Mouse (Mus musculus) embryonic fibroblast, embryonic 13.5 days (primary cell): ENCODE data around the gene Rapgef4. TPM values are rescaled to one million over a fixed set of nuclear protein-coding genes. Genes with fewer than 3 reads are reported as not detected.
"Not testable (repeated sequence)": the region's sequence is repeated elsewhere in the genome, so short reads cannot be mapped to it uniquely, and the experiment has no call there.

Experiments
- H3K27ac ChIP-seq: 2 replicates; pipeline ENCODE4 v1.5.1; 2012; ENCODE audit warnings: low read length, control low read depth, inconsistent platforms; ENCODE audit not compliant: insufficient read depth
- H3K4me1 ChIP-seq: 2 replicates; pipeline ENCODE4 v1.6.1; 2011; ENCODE audit warnings: low read length; ENCODE audit not compliant: control insufficient read depth, insufficient read depth
- H3K4me3 ChIP-seq: 2 replicates; pipeline ENCODE4 v1.5.1; 2011; ENCODE audit warnings: mild to moderate bottlenecking, control low read depth, low read length; ENCODE audit not compliant: insufficient read depth
- CTCF ChIP-seq: IDR thresholded peaks from 2 replicates; pipeline ENCODE4 v1.5.1; 2011; ENCODE audit warnings: mild to moderate bottlenecking, control low read depth, low read length, moderate library complexity, borderline replicate concordance; ENCODE audit not compliant: insufficient read depth
- POLR2A ChIP-seq: IDR thresholded peaks from 2 replicates; pipeline ENCODE4 v1.6.1; 2011; ENCODE audit warnings: low read depth, mild to moderate bottlenecking, control low read depth, low read length, moderate library complexity
- polyA plus RNA-seq: library from polyadenylated mRNA; stranded (reverse); fragments of >200 nt; gene quantifications from 2 replicates; pipeline ENCODE4 v1.2.4, GENCODE M21; 2011; ENCODE audit warnings: low read depth; ENCODE audit not compliant: missing spikeins, insufficient read length

Gene Rapgef4
- polyA plus RNA-seq, 1 experiment: not detected

GRCm38 (mm10) chr2:72129612-72130311 lies 148.7 kb downstream of the Rapgef4 start:
- H3K4me1 ChIP-seq: peaks cover 5% of the 10 kb centered on the region; the same call in 1 of the 2 replicates
- no peak overlapping the region for H3K4me3 ChIP-seq
- no peak for TF ChIP-seq POLR2A
- TF ChIP-seq CTCF: no peak

GRCm38 (mm10) chr2:72132222-72132621 lies 151.2 kb downstream of the Rapgef4 start:
- no peak overlapping the region for H3K27ac ChIP-seq
- no peaks in the 10 kb centered on the region; the same call in 1 of the 2 replicates for H3K4me1 ChIP-seq
- TF ChIP-seq CTCF (no peak), POLR2A (no peak)
- H3K4me3 ChIP-seq: no peak overlapping the region

More at GRCm38 (mm10) chr2:72129612-72130311, 148.7 kb downstream of the Rapgef4 start:
- H3K27ac ChIP-seq: no peak overlapping the region

- H3K27ac ChIP-seq: no peak overlapping the region
- TF ChIP-seq POLR2A: no peak
- no peak for TF ChIP-seq CTCF
- no peak overlapping the region for H3K4me3 ChIP-seq
- no peaks in the 10 kb centered on the region; the same call in 1 of the 2 replicates for H3K4me1 ChIP-seq
These were observed 155.0 kb downstream of the Rapgef4 start for GRCm38 (mm10) chr2:72136045-72136444.

- Histone ChIP-seq H3K4me3 (no peak overlapping the region), H3K27ac (no peak overlapping the region), H3K4me1 (no peaks in the 10 kb centered on the region; the same call in 1 of the 2 replicates)
- TF ChIP-seq CTCF: no peak
- no peak for TF ChIP-seq POLR2A
These were observed 155.6 kb downstream of the Rapgef4 start for GRCm38 (mm10) chr2:72136486-72137264.

- Histone ChIP-seq H3K4me1 (no peaks in the 10 kb centered on the region; the same call in 1 of the 2 replicates), H3K4me3 (no peak overlapping the region), H3K27ac (no peak overlapping the region)
- TF ChIP-seq POLR2A (no peak), CTCF (no peak)
These were observed 159.1 kb downstream of the Rapgef4 start for GRCm38 (mm10) chr2:72139863-72140845.

- Histone ChIP-seq H3K4me1 (no peaks in the 10 kb centered on the region; the same call in 1 of the 2 replicates), H3K27ac (no peak overlapping the region), H3K4me3 (no peak overlapping the region)
- TF ChIP-seq POLR2A: no peak
- TF ChIP-seq CTCF: no peak
These were observed 160.1 kb downstream of the Rapgef4 start for GRCm38 (mm10) chr2:72141091-72141490.

- not testable (repeated sequence) for H3K4me3 ChIP-seq, H3K27ac ChIP-seq, H3K4me1 ChIP-seq
These were observed 160.7 kb downstream of the Rapgef4 start for GRCm38 (mm10) chr2:72141732-72142131.

- H3K4me1 ChIP-seq: no peaks in the 10 kb centered on the region; the same call in 1 of the 2 replicates
- TF ChIP-seq CTCF: no peak
- TF ChIP-seq POLR2A: no peak
- no peak overlapping the region for H3K4me3 ChIP-seq
- no peak overlapping the region for H3K27ac ChIP-seq
These were observed 162.4 kb downstream of the Rapgef4 start for GRCm38 (mm10) chr2:72143413-72143812.

- Histone ChIP-seq H3K4me1 (no peaks in the 10 kb centered on the region; the same call in 1 of the 2 replicates), H3K27ac (no peak overlapping the region), H3K4me3 (no peak overlapping the region)
- no peak for TF ChIP-seq POLR2A
- TF ChIP-seq CTCF: no peak
These were observed 163.6 kb downstream of the Rapgef4 start for GRCm38 (mm10) chr2:72144576-72145200.
